Comparison of ENCODE assay signal across 13 mouse cellular contexts in the genomic region with DNA sequence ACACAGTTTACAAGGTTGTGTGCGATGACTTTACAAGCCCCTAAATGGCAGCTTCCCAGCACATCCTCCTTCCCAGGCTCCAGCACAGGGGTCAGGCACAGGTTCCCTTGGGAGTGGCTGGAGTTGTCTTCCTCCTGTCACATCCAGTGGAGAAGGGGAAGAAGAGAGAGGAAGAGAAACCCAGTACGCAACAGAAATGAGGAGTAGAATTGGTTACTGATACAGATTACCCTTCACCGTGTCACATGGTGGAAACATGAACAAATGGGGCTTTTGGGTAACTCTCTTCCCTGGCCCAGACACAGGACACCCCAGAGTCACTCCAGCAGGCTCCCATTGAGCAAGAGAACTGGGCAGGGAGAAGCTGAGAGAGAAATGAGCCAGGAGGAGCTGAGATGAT. TPM values are rescaled to one million over a fixed set of nuclear protein-coding genes. Genes with fewer than 3 reads are reported as not detected.
DNase-seq lines count a peak whose midpoint lies in the region; ATAC-seq and TF ChIP-seq lines count a peak whose summit lies in the region.
"Had no signal": no experiment of that assay in that cellular context is flagged by ENCODE, and none has a peak within 500 bp of the region (broad histone marks: within the 10 kb centered on the region; RNA-seq: fewer than 3 reads in every experiment).

No protein-coding gene starts in this region.

- H3K36me3 ChIP-seq in intestine, postnatal 0 days (ENCODE audit: control insufficient read depth, insufficient read depth), result no peaks in the 10 kb centered on the region
- H3K36me3 ChIP-seq in intestine, embryonic 16.5 days (ENCODE audit: control insufficient read depth, insufficient read depth, low read length), result no peaks in the 10 kb centered on the region
- H3K36me3 ChIP-seq in forebrain, embryonic 15.5 days, result no peaks in the 10 kb centered on the region
- no peaks in the 10 kb centered on the region for H3K36me3 ChIP-seq in lung, embryonic 16.5 days (ENCODE audit: control insufficient read depth, insufficient read depth, low read length)
- H3K36me3 ChIP-seq: intestine, embryonic 15.5 days had no signal

- no peak for TF ChIP-seq POLR2A in cortical plate, adult 2 months (IDR thresholded peaks at IDR 0.05; ENCODE audit: extremely low read depth, insufficient read depth, low read length)

- H3K4me2 ChIP-seq in intestine, postnatal 0 days (replicated peaks; ENCODE audit: low read depth), result no peak overlapping the region
- no peak overlapping the region for H3K4me2 ChIP-seq in intestine, embryonic 16.5 days (ENCODE audit: low read depth, low read length)
- H3K4me2 ChIP-seq in forebrain, embryonic 15.5 days (replicated peaks), result peak overlapping the region; percentile 66
- H3K4me2 ChIP-seq in lung, embryonic 16.5 days (ENCODE audit: low read depth, low read length), result no peak overlapping the region
- H3K4me2 ChIP-seq: intestine, embryonic 15.5 days had no signal

- H3K4me1 ChIP-seq in intestine, postnatal 0 days (replicated peaks; ENCODE audit: control insufficient read depth, insufficient read depth, low read length), result peaks cover 17% of the 10 kb centered on the region
- peaks cover 22% of the 10 kb centered on the region for H3K4me1 ChIP-seq in intestine, embryonic 16.5 days (ENCODE audit: control insufficient read depth, insufficient read depth, low read length)
- peaks cover 23% of the 10 kb centered on the region for H3K4me1 ChIP-seq in cortical plate, adult 2 months (ENCODE audit: control insufficient read depth, insufficient read depth, low read length)
- peaks cover 100% of the 10 kb centered on the region for H3K4me1 ChIP-seq in forebrain, embryonic 15.5 days
- H3K4me1 ChIP-seq in lung, embryonic 16.5 days (replicated peaks; ENCODE audit: control insufficient read depth, insufficient read depth, low read length), result peaks cover 49% of the 10 kb centered on the region

- no peak overlapping the region for H3K4me3 ChIP-seq in intestine, postnatal 0 days (ENCODE audit: low read depth, low read length)
- no peak overlapping the region for H3K4me3 ChIP-seq in intestine, embryonic 16.5 days (ENCODE audit: low read length)
- no peak overlapping the region for H3K4me3 ChIP-seq in cortical plate, adult 2 months (ENCODE audit: insufficient read depth, low read length)
- H3K4me3 ChIP-seq in forebrain, embryonic 15.5 days, result peak overlapping the region; percentile 9
- H3K4me3 ChIP-seq in lung, embryonic 16.5 days (ENCODE audit: low read length), result no peak overlapping the region
- H3K4me3 ChIP-seq: intestine, embryonic 15.5 days had no signal

- ATAC-seq in intestine, postnatal 0 days, result no peak
- no peak for ATAC-seq in intestine, embryonic 16.5 days
- peak; percentile 18 for ATAC-seq in forebrain, embryonic 15.5 days (replicated peaks)
- ATAC-seq in lung, embryonic 16.5 days (ENCODE audit: low read depth), result peak; percentile 22
- ATAC-seq: activated CD4-positive, CD25-positive, alpha-beta regulatory T cell, adult 4 months had no signal

- DNase-seq in right cerebral cortex, postnatal 25 days, result no peak
- DNase-seq in frontal cortex, postnatal 36 days (ENCODE audit: low spot score in 2 of 2), result no peak
- no peak for DNase-seq in cerebellum, adult 11-12 months
- DNase-seq: spleen, adult 18-20 months; thymus, postnatal 4 days had no signal

- no peak for TF ChIP-seq CTCF in intestine, postnatal 0 days (IDR thresholded peaks at IDR 0.05; ENCODE audit: low read depth)
- no peak for TF ChIP-seq CTCF in cortical plate, adult 2 months (IDR thresholded peaks at IDR 0.05; ENCODE audit: extremely low read depth, insufficient read depth, low read length)

- H3K9me3 ChIP-seq in intestine, postnatal 0 days (ENCODE audit: control insufficient read depth), result no peaks in the 10 kb centered on the region
- H3K9me3 ChIP-seq in intestine, embryonic 16.5 days (ENCODE audit: control insufficient read depth, low read length), result no peaks in the 10 kb centered on the region
- H3K9me3 ChIP-seq in forebrain, embryonic 15.5 days, result no peaks in the 10 kb centered on the region
- no peaks in the 10 kb centered on the region for H3K9me3 ChIP-seq in lung, embryonic 16.5 days (ENCODE audit: control insufficient read depth, low read length)
- H3K9me3 ChIP-seq: intestine, embryonic 15.5 days had no signal

- no peak overlapping the region for H3K9ac ChIP-seq in intestine, postnatal 0 days (ENCODE audit: low read depth, low read length)
- no peak overlapping the region for H3K9ac ChIP-seq in intestine, embryonic 16.5 days (ENCODE audit: low read depth, low read length)
- H3K9ac ChIP-seq in forebrain, embryonic 15.5 days (replicated peaks), result no peak overlapping the region
- no peak overlapping the region for H3K9ac ChIP-seq in lung, embryonic 16.5 days (ENCODE audit: low read length)
- H3K9ac ChIP-seq: intestine, embryonic 15.5 days had no signal

- no peaks in the 10 kb centered on the region for H3K27me3 ChIP-seq in intestine, postnatal 0 days (replicated peaks; ENCODE audit: control insufficient read depth, insufficient read depth, low read length)
- no peaks in the 10 kb centered on the region for H3K27me3 ChIP-seq in intestine, embryonic 16.5 days (replicated peaks; ENCODE audit: control insufficient read depth, insufficient read depth, low read length)
- no peaks in the 10 kb centered on the region for H3K27me3 ChIP-seq in forebrain, embryonic 15.5 days
- H3K27me3 ChIP-seq in lung, embryonic 16.5 days (ENCODE audit: control insufficient read depth, insufficient read depth, low read depth, low read length), result no peaks in the 10 kb centered on the region
- H3K27me3 ChIP-seq: intestine, embryonic 15.5 days had no signal

- 0 out of 2 replicates have a peak overlapping the region, but pooled peaks have one; percentile 35 for H3K27ac ChIP-seq in intestine, postnatal 0 days (ENCODE audit: low read depth, low read length)
- H3K27ac ChIP-seq in intestine, embryonic 16.5 days (ENCODE audit: low read length), result no peak overlapping the region
- H3K27ac ChIP-seq in cortical plate, adult 2 months (ENCODE audit: insufficient read depth, low read length), result peak overlapping the region; percentile 11; the same call in 1 of the 2 replicates
- peak overlapping the region; percentile 97 for H3K27ac ChIP-seq in forebrain, embryonic 15.5 days (replicated peaks)
- peak overlapping the region; percentile 21; the same call in 1 of the 2 replicates for H3K27ac ChIP-seq in lung, embryonic 16.5 days (ENCODE audit: low read length)
- H3K27ac ChIP-seq: intestine, embryonic 15.5 days; macrophage had no signal

- 71% methylated on average over 3 of the region's 3 CpGs for WGBS in intestine, postnatal 0 days
- 80% methylated on average over 3 of the region's 3 CpGs for WGBS in intestine, embryonic 16.5 days
- WGBS in forebrain, embryonic 15.5 days, result 65% methylated on average over 3 of the region's 3 CpGs
- WGBS in lung, embryonic 16.5 days, result 85% methylated on average over 3 of the region's 3 CpGs

RNA-seq across cellular contexts. Expression of gene Efnb2, which starts 11.5 kb away (rescaled TPM):
- polyA plus RNA-seq in intestine, postnatal 0 days (2015; fragmentation: Nextera tagmentation; extraction: Ambion mirVana), result 6.7 and 7.6 TPM in 2 replicates
- polyA plus RNA-seq in intestine, embryonic 16.5 days (2015; fragmentation: Nextera tagmentation; extraction: Ambion mirVana), result 4.9 and 8.6 TPM in 2 replicates
- polyA plus RNA-seq in cortical plate, adult 2 months (2012; rRNA removed), result 29.6 and 32.1 TPM in 2 replicates
- 65.3 and 66.4 TPM in 2 replicates for polyA plus RNA-seq in forebrain, embryonic 15.5 days (2015; fragmentation: Nextera tagmentation; extraction: Ambion mirVana)
- polyA plus RNA-seq in lung, embryonic 16.5 days (2015; fragmentation: Nextera tagmentation; extraction: Ambion mirVana), result 15.1 and 20.4 TPM in 2 replicates

RNA-seq across cellular contexts. Expression of gene Arglu1, which starts 40.8 kb away (rescaled TPM):
- 67.4 and 78.2 TPM in 2 replicates for polyA plus RNA-seq in intestine, postnatal 0 days (2015; fragmentation: Nextera tagmentation; extraction: Ambion mirVana)
- polyA plus RNA-seq in intestine, embryonic 16.5 days (2015; fragmentation: Nextera tagmentation; extraction: Ambion mirVana), result 66.3 and 68.9 TPM in 2 replicates
- polyA plus RNA-seq in cortical plate, adult 2 months (2012; rRNA removed), result 143 and 162 TPM in 2 replicates
- polyA plus RNA-seq in forebrain, embryonic 15.5 days (2015; fragmentation: Nextera tagmentation; extraction: Ambion mirVana), result 199 TPM in 2 replicates
- 116 and 120 TPM in 2 replicates for polyA plus RNA-seq in lung, embryonic 16.5 days (2015; fragmentation: Nextera tagmentation; extraction: Ambion mirVana)

Comparison
In these comparisons a context has a peak if more than half of its experiments do, and no peak if none do; other contexts are left out.
1. ATAC-seq: peak in forebrain, embryonic 15.5 days (single experiment) and lung, embryonic 16.5 days (single experiment); none in intestine, postnatal 0 days (single experiment) and intestine, embryonic 16.5 days (single experiment).